Mouse (Mus musculus): Measurements from ENCODE around the gene Lrmda.

- no peak for TF ChIP-seq MXI1 (IDR thresholded peaks at IDR 0.05; ENCODE audit: low read depth, low read length)
- no peak for TF ChIP-seq HCFC1 (IDR thresholded peaks at IDR 0.05; ENCODE audit: low read depth, low read length)
- no peak for TF ChIP-seq EP300 (IDR thresholded peaks at IDR 0.05; ENCODE audit: low read depth in 1 of 2, low read length in 2 of 2)
Measured at GRCm38 (mm10) chr14:22285826-22286225, 266.3 kb downstream of the Lrmda start.
